Mouse (Mus musculus) MN1 (cell line): ENCODE data around the gene Tcirg1.

Experiments used
- DNase-seq: peaks from one replicate; pipeline ENCODE4 v3.0.0-alpha.2; 2016; ENCODE audit warnings: low spot score

Tcirg1 gene

GRCm38 (mm10) chr19:3851502-3851962 lies 55.4 kb downstream of the Tcirg1 start, which contains the start of gene Chka:
TSS of gene Chka (plus strand) at chr19:3851773.
- peak; percentile 94 for DNase-seq

DNA sequence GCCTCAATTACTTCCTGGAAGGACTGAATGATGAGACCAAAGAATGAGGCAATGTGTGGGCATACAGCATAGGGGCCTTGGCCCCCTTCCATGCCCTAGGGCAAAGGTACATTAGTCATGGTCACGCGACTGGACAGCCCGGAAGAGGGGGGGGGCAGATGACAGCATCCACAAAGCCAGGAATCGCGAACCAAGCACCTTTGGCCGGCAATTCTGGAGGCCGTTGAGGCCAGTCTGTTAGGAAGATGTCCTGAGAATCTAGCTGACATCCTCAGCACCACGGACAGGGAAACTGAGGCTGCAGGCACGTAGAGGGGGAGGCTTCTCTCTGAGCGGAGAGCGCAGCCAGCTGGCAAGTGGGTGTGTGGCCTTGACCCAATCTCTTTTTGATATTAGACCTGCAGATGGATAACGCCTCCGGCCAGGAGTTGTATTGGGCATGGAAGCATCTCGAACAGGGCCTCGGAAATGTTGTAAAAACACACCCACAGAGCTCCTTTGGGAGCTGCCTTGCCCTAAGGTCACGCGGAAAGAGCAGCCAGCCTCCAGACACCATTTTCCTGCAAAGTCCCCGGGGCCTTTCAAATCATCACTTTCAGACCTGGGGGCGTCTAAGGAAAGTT lies 56.0 kb downstream of the Tcirg1 start:
- peak; percentile 72 for DNase-seq

DNA sequence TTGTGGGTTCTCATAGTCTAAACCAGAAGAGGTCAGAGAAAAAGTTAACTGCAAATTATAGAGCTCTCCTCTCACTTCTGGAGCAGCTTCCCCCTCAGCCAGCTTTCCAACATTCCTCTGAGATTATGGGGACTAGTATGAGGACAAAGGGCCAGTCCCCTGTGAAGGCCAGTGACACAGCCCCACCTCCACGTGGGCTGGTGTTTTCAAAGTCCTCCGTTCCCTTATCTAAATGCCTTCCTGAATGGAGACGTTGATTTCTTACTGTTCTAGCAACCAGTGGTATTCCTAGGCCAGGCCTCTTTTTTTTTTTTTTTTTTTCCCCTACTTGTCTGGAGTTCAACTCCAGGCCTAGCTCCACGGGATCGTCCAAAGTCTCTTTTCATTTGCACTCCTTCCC lies 56.9 kb downstream of the Tcirg1 start:
- no peak for DNase-seq

GRCm38 (mm10) chr19:3849251-3849650 lies 57.7 kb downstream of the Tcirg1 start:
- no peak for DNase-seq

GRCm38 (mm10) chr19:3848207-3848808 lies 58.6 kb downstream of the Tcirg1 start:
- no peak for DNase-seq

DNA sequence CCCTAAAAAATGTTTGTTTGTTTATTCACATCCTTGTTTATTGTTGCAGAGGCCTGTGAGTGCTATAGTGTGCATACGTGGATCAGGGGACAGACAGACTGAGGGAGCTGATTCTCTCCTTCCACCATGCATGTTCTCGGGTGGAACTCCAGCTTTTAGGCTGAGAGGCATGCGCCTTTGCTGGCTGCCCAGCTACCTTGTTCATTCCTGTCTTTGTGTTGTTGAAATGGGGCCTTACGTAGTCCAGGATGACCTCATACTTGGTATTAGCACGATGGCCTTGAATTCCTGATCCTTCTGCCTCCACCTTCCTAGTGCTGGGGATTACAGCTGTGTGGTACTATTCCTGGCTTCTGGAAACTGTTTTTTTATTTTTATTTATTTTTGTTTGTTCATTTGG lies 59.2 kb downstream of the Tcirg1 start:
- DNase-seq: no peak

DNA sequence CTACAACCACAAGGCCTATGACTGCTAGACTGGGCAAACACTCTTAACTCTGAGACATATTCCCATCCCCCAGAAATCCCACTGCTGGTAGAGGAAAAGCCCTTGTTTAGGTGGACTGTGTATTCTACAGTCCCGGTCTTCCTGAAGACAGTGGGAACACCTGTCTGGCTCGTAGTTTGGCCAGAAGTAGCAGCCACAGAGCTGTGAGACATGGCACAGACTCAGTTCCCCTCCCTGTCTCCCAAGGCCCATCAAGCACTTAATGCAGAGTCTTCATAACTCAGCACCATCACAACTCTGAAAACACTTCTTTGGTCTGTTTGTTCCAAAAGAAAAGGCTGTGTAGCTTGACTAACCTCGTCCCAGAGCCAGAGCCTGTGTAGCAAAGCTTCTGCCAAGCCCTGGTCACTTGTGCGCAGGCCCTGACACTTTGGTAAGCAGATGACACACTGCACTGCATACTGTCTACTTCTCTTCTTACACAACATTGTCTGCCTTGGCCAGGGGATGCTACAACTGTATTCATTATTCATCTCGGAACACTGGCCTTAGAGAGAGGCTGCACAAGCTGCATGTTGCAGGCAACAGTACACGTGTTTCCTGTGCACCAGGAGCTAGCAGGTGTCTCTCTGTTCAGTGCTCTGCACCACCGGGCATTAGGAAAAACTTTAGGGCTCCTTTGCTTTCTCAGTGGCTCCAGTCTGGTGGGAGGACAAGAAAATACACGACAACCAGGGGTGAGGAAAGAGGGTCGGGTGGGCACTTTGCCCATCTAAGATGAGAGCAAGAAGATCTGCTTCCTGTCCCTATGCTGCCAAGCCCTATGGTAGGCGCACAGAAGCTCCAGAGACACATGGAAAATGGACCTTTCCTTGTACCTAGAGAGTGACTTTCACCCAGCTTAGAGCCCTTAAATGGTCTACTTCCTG lies 60.0 kb downstream of the Tcirg1 start:
- no peak for DNase-seq
